Mouse (Mus musculus) cerebellum, adult 2 months (tissue): ENCODE measurements around the gene Apoe.

Experiments used
- CTCF ChIP-seq: fragments of 200-500 bp; IDR thresholded peaks from 2 replicates; pipeline ENCODE4 v1.5.1; 2011; ENCODE audit warnings: low read depth, mild to moderate bottlenecking, control low read depth, low read length, moderate library complexity, borderline replicate concordance; ENCODE audit not compliant: insufficient read depth
- POLR2A ChIP-seq: fragments of 200-500 bp; IDR thresholded peaks from 2 replicates; pipeline ENCODE4 v1.6.1; 2011; ENCODE audit warnings: low read length, control low read depth, borderline replicate concordance; ENCODE audit not compliant: insufficient read depth

- TF ChIP-seq POLR2A, result no peak
- no peak for TF ChIP-seq CTCF
Observed at GRCm38 (mm10) chr7:19677872-19678271, 21.1 kb downstream of the Apoe start, which contains the start of gene Apoc2.
